Mouse (Mus musculus) small intestine, adult 2 months (tissue): ENCODE measurements around the gene Tmem258.
"Not testable (repeated sequence)": the region's sequence is repeated elsewhere in the genome, so short reads cannot be mapped to it uniquely, and the experiment has no call there.

Experiments used
- CTCF ChIP-seq: fragments of 200-500 bp; IDR thresholded peaks from 2 replicates; pipeline ENCODE4 v1.5.1; 2012; ENCODE audit warnings: low read depth, mild to moderate bottlenecking, control low read depth, inconsistent platforms, low read length, moderate library complexity, mixed read lengths; ENCODE audit not compliant: insufficient replicate concordance, insufficient read length; ENCODE audit errors: extremely low read depth
- POLR2A ChIP-seq: fragments of 200-500 bp; IDR thresholded peaks from 2 replicates; pipeline ENCODE4 v1.6.1; 2012; ENCODE audit warnings: low read depth, mild to moderate bottlenecking, control low read depth, inconsistent platforms, low read length, moderate library complexity

GRCm38 (mm10) chr19:10169692-10170330 lies 34.0 kb upstream of the Tmem258 start:
- TF ChIP-seq POLR2A, CTCF: not testable (repeated sequence)
